Mouse (Mus musculus) mesoderm, embryonic 11.5 days (tissue): ENCODE data around the gene Gm4559.
"Not testable (repeated sequence)": the region's sequence is repeated elsewhere in the genome, so short reads cannot be mapped to it uniquely, and the experiment has no call there.

Experiments
- DNase-seq: peaks from one replicate; pipeline ENCODE4 v3.0.0-alpha.2; 2012; ENCODE audit warnings: low read depth, low spot score

The Gm4559 gene

GRCm38 (mm10) chr7:142274263-142274662 lies at the start of gene Gm4559:
TSS of gene Gm4559 (minus strand) at chr7:142274363.
- not testable (repeated sequence) for DNase-seq

GRCm38 (mm10) chr7:142323396-142324117 lies 49.4 kb upstream of the Gm4559 start:
- DNase-seq: no peak

GRCm38 (mm10) chr7:142322641-142323040 lies 48.5 kb upstream of the Gm4559 start:
- no peak for DNase-seq

GRCm38 (mm10) chr7:142321637-142322306 lies 47.6 kb upstream of the Gm4559 start:
- not testable (repeated sequence) for DNase-seq

GRCm38 (mm10) chr7:142320906-142321305 lies 46.7 kb upstream of the Gm4559 start:
- DNase-seq: peak; percentile 54

- no peak for DNase-seq
Observed at GRCm38 (mm10) chr7:142319124-142319523, 45.0 kb upstream of the Gm4559 start.

GRCm38 (mm10) chr7:142317216-142317615 lies 43.1 kb upstream of the Gm4559 start:
- peak; percentile 37 for DNase-seq

- peak; percentile 78 for DNase-seq
Observed at GRCm38 (mm10) chr7:142316558-142316957, 42.4 kb upstream of the Gm4559 start.

GRCm38 (mm10) chr7:142314600-142315285 lies 40.6 kb upstream of the Gm4559 start:
- DNase-seq: no peak

- not testable (repeated sequence) for DNase-seq
Observed at GRCm38 (mm10) chr7:142303929-142304328, 29.8 kb upstream of the Gm4559 start.

GRCm38 (mm10) chr7:142303249-142303648 lies 29.1 kb upstream of the Gm4559 start, which contains the start of gene Krtap5-4:
TSS of gene Krtap5-4 (plus strand) at chr7:142303549.
- DNase-seq: no peak

- DNase-seq: not testable (repeated sequence)
Observed at GRCm38 (mm10) chr7:142297018-142297417, 22.9 kb upstream of the Gm4559 start, which contains the start of gene Krtap5-1. TSS of gene Krtap5-1 (minus strand) at chr7:142297118.

GRCm38 (mm10) chr7:142296108-142296507 lies 21.9 kb upstream of the Gm4559 start:
- DNase-seq: not testable (repeated sequence)

- DNase-seq: no peak
Observed at GRCm38 (mm10) chr7:142295418-142295817, 21.3 kb upstream of the Gm4559 start.

GRCm38 (mm10) chr7:142293851-142294250 lies 19.7 kb upstream of the Gm4559 start:
- DNase-seq: not testable (repeated sequence)

GRCm38 (mm10) chr7:142285910-142286612 lies 11.9 kb upstream of the Gm4559 start:
- peak; percentile 32 for DNase-seq

- DNase-seq: peak; percentile 57
Observed at GRCm38 (mm10) chr7:142285130-142285835, 11.1 kb upstream of the Gm4559 start.

- peak; percentile 94 for DNase-seq
Observed at GRCm38 (mm10) chr7:142284615-142285080, 10.5 kb upstream of the Gm4559 start.

- DNase-seq: peak; percentile 72
Observed at GRCm38 (mm10) chr7:142284023-142284591, 9.9 kb upstream of the Gm4559 start.

GRCm38 (mm10) chr7:142282847-142283246 lies 8.7 kb upstream of the Gm4559 start:
- DNase-seq: not testable (repeated sequence)
